Mouse (Mus musculus) urinary bladder, adult 18-20 months (tissue): ENCODE data around the gene Cacna1c.
"Not testable (repeated sequence)": the region's sequence is repeated elsewhere in the genome, so short reads cannot be mapped to it uniquely, and the experiment has no call there.

Experiments used
- DNase-seq, 2 experiments: peaks; one replicate each; pipeline ENCODE4 v3.0.0; 2022; ENCODE audit warnings: low spot score in 2 of 2, mixed read lengths in 2 of 2

The Cacna1c gene

DNA sequence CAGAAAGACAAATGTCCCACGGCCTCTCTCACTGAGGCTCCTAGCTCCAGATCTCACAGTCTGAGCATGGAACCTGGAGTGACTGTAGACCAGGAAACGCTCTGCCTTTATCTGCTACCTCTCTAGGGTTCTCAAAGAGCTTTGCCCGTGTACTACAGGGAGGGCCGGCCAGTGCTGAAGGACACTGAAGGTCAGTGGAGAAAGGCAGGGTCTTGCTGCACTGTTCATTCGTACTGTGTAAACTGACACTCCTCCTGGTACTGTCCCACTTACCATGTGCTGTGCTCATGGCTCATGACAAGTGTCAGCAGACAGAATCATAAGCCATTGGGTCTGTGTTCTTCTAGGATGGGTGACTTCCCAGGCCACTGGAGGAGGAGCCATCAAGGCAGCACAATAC is 17.2 kb upstream of the Cacna1c start:
- no peak for DNase-seq

DNA sequence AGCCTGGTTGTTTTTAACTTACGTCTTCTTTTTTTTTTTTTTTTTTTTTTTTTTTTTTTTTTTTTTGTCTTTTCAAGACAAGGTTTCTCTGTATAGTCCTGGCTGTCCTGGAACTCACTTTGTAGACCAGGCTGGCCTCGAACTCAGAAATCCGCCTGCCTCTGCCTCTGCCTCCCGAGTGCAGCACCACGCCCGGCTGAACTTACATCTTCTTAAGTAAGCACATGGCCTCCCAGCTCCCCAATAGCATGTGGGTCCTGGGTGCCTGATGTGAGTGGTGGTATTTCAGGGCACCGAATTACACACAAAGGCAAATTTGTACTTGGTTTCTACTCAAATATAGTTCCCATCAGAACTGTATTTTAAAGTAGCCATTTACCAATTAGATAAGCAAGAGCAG is 9.8 kb upstream of the Cacna1c start:
- not testable (repeated sequence) for DNase-seq

DNA sequence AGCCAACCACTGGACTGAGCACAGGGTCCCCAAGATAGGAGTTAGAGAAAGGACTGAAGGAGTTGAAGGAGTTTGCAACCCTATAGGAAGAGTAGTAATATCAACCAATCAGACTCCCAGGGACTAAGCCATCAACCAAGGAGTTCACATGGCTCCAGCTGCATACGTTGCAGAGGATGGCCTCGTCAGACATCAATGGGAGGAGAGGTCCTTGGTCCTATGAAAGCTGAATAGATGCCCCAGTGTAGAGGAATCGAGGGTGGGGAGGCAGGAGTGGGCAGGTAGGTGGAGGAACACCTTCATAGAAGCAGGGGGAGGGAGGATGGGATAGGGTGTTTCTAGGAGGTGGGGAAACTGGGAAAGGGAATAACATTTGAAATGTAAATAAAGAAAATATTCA is 8.7 kb upstream of the Cacna1c start:
- DNase-seq, result no peak

DNA sequence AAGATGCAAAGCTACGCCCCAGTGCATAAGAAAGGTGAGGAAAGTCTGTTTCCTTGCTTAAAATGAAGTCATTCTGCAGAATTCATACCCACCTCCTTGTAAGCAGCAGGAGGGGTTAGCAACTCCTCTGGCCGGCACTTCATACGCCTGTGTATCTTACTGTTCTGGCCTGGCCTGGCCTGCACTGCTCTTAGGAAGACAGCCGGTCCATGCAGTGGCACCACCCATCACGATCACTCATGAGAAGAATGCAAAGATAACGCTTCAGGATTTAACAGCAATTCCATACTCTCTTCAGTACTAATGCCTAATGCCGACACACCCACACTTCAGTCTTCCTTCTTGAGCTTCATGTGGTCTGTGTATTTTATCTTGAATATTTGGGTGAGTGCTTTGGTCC is 8.1 kb upstream of the Cacna1c start:
- no peak for DNase-seq

DNA sequence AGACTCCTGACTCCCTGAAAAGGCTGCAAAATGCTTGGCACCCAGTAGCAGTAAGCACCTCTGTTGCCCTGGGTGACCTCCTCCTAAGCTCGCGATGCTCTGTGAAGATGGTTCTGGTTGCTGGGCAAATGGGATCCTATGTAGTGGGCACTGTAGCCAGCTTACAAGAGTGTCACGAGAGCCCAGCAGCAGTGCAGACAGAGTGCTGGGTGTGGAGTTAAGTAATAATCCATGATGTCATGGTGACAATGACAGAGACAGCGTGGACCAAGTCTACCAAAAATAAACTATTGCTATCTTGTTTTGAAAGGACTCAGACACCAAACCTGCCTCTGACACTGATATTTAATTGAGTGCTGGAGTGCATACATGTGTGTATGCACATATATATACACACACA is 5.4 kb upstream of the Cacna1c start:
- DNase-seq, result no peak

DNA sequence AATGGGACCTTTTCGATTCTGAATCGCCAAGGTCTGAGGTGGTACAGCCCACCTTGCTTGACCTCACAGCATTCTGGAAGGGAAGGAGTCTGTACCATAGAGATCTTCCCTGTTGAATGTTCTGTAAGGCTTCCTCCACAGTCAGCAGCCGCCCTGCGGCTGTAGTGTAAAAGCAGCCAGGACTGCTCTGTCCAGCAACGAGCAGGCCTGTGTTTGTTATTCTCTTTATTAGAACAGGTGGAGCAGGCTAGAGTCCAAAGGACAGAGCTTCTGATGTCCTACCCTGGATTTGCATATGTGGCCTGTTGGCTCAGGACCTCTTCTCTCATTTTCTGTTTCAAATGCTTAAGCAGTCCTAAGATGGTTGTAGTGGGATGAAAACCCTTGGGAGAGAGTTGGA is 4.1 kb upstream of the Cacna1c start:
- DNase-seq, result no peak

DNA sequence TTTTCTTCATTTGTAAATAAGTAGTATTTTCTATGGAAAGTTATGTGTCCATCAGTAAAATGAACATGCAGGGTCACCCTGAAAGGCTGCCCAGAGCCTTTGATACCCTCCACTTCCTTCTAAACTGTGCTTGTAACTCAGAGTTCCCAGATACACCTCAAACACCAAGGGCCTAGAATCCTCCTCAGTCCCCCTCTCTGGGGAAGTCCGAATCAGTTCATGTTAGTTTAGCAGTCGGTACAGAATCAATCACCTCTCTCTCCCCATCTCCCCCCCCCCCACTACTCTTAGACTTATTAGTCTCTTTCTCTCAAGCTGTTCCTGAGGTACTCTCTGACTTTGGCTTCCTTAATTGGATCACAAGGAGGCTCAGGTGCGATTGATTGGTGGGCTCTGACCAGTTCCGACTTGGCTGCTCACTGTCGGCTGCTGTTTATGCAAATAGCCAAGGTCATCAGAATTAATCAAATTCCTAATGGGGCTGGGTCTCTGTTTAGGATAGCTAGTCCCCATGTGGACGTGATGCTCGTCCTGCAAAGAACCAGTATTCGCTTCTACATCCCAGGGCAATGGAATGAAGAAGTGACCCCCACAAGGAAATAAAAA is 3.2 kb upstream of the Cacna1c start:
- no peak for DNase-seq

DNA sequence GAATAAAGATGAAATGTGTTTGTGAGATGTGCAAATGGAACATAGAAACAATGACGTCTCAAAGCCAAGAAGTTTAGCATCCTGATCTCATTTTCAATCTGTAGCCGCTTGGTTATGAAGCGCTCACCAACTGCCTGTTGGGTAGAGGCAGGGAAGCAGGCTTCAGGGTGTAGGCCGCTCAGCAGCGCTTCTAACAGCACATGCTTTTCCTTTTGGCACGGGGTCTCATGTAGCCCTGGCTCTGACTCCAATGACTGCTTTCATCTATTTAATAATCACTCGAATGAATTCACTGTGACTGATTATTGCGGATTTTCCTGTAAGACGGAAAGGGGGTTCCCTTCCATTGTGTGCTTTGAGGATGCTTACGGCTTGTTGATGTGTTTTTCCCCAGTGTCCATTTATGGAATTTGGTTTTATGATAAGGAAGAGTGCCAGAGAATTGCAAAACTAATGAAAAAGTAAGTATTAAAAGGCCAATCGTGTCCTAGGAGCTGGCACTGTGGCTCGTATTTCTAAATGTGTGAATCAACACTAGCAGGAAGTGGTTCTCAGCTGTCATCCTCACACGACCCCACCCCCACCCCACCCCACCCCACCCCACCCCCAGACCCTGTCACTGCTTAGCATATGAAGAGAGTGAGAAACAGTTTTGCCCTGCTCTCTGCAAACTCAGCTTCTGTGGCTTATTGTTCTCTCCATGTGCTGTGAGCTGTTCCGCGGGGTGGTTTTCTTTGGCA is 2.5 kb upstream of the Cacna1c start:
- no peak for DNase-seq

DNA sequence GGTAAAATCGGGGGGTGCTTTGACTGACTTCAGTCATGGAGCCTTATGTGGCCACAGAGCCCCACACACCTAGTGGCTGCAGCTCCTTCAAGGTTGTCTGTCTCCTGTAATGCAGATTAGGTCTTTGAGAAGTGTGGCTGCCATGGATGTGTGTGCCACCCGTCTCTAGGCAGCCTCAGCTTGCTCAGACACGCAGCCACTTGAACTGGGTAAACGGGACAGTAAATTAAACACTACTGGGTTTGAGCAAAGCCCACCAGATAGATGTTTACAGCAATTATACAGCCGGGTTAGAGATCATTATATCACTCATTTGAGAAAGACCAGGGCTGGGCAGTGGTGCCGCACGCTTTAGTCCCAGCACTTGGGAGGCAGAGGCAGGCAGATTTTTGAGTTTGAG is 1.6 kb downstream of the Cacna1c start:
- DNase-seq, result no peak

DNA sequence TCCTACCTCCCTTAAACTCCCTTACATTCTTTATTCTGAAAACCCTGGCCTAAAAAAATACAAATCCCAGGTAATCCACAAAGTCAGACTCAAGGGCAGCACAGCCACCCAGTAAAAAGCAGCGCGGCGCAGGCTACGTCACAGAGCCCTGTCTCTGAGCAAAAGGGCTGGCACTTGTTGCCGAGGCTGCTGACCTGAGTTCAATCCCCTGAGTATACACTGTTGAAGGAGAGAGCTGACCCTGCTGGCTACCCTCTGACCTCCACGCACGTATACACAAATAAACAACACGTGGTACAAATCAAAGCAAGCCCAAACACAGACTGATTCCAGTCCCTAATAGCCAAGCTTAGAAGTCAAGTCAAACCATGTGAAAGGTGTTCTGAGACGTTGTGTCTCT is 2.1 kb downstream of the Cacna1c start:
- DNase-seq, result no peak

DNA sequence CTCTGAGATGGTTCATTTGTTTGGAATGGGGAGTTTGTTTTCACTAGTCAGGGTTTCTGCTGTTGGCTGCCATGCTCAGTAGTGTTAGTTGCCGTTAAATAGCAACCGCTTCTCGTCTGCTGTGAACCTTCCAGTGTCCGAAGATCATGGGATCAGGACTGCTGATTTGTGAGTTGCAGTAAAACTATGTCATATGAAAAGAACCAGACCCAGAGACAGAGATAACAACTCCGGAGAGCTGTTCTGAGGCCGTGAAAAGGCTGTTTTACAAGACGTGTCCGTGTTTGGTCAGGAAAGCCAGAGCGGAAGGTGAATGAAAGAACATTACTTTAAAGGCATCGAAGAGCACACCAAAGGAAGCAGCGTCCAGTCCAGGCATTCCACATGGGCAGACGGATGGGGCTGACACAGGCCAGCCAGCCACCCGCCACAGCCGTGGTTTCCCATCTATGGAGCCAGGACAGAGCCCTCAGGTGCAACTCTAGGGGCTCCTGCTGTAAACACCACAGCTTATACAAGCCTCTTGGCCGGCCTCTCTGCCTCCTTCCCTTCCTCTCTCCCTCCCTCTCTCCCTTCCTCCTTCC is 2.6 kb downstream of the Cacna1c start:
- DNase-seq, result peak in 1 of 2 experiments; percentile 6

DNA sequence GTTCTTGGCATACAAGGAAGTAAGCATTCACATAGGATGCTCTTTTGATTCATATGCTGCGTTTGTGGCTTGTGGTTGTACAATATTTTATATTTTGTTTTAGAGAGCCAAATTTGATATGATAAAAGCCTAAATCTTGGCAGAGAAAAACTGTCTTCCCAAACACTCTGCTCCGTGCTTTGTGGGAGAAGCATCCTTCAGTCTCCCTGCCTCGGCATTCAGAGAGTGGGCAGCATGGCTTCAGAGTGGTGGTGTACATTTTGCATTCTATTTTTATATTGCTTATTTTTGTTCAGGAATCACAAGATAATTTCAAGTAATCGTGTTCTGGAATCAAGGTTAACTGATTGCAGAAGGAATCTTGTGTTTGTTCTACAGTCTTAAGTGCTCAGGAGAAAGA is 4.7 kb downstream of the Cacna1c start:
- no peak for DNase-seq

DNA sequence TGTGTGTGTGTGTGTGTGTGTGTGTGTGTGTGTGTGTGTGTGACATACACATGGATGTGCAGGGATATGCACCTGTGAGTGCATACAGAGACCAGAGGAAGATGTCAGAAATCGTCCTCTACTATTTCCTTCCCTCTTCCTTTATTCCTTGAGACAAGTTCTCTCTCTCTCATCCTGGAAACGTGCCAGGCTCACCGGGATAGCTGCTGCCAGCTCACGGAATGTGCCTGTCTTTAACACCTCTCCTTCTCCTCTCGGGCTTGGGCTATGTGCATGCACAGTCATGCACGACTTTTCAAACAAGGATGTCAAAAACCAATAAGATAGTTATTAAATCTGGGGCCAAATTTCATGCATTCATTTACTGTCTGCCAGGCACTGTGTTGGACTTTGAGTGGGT is 8.6 kb downstream of the Cacna1c start:
- no peak for DNase-seq

DNA sequence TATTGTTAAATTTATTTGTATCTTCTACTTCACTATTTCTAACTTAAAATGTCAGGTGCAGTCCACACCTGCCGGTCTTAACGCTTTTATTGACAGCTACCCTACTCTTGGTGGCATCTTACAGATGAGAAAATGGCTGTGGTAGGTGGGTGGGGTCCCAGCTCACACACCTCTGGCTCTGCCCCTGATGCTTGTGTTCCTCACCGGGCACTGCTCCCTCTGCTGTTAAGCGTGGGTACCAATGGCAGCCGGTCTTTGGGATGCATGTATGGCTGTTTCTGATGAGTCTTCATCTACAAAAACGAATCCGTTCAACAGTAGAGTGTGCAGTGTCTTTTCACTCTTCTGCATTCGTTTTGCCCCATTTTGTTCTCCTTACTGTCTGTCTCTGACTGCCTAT is 9.6 kb downstream of the Cacna1c start:
- no peak for DNase-seq

DNA sequence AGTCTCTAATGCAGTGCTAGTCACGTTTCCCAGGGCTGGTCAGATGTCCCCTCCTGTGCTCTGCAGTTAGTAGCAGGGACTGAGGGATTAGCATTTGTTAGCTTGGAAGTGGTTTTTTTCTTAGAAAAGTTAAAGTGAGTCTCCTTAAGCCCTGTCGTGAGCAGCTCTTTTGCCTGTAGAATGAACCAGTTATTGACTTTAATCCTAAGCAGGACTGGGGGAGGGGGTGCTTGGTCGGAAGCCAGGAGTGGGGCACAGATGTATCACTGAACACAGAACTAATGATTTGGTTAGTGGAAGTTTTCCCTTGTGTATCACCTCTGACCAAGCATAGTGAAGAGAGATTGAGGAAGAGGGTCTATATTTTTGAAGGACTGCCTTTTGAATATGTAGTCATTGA is 12.4 kb downstream of the Cacna1c start:
- no peak for DNase-seq

DNA sequence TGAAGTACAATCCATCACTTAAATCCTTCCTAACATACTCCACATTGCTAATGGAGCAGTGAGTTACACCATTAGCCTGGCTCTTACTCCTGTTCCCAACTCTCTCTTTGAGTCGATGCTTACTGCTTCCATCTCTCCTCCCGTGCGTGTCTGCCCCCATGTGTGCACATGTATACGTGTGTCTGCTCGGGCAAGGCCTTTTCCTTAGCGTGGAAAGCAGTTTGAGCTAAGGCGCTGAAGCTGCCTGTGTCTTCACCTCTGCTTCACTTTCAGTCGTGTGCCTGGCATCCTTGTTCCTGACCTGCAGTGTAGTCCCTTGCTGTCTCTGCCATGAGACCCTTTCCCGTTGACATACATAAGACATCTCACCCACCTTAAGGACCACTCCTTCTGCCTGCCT is 14.0 kb downstream of the Cacna1c start:
- DNase-seq, result no peak

DNA sequence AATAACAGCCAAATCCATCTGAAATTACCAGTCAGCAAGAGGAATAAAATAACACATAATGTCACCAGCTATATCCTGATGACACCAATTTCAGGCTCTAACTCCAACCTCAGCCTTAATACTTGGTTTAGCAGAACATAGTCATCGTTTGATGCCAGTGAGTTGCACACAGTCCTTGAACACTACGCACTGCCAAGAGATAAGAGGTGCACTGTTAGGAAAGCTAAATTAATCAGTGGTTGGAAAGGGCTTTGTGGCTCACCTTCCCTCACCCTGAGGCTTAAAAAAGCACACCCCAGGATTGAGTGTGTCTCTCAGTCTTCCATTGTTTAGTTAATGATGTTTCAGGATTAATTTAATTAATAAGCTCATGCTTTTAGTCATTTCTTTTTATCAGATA is 16.0 kb downstream of the Cacna1c start:
- no peak for DNase-seq

DNA sequence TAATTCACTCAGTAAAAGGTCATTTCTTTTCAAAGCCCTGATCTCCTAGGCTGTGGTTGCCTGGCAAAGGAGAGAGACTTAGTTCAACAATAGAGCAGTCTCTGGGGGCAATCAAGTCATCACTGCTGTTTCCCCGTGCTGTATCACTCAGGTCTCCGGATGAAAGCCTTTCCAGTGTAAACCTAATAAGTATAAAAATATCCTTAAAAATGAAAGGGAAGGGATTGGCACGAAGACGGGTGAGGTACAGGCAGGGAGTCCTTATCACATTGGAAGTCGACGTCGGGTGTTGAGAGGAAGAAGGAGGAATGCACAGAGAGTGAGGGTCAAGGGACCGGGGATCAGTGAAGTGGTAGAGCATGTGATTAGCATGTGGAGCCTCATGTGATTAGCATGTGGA is 19.1 kb downstream of the Cacna1c start:
- DNase-seq, result no peak

DNA sequence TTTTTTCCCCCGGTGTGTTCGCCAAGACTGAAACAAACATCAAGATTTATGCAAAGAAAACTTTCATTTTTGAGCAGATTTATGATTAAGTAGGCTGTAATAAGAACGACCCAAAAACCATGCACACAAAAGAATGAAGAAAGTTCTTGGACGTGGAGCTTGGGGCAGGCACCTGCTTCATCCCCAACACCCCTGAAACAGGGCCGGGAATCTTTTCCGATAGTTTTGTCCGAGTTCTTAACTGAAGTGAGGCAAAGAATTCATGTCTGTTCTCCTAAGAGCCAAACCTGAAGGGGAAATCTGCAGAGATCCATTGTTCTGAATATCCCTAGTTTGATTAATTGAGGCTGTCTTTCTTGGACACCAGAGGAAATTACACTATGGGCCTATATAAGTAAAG is 20.1 kb downstream of the Cacna1c start:
- DNase-seq, result no peak

DNA sequence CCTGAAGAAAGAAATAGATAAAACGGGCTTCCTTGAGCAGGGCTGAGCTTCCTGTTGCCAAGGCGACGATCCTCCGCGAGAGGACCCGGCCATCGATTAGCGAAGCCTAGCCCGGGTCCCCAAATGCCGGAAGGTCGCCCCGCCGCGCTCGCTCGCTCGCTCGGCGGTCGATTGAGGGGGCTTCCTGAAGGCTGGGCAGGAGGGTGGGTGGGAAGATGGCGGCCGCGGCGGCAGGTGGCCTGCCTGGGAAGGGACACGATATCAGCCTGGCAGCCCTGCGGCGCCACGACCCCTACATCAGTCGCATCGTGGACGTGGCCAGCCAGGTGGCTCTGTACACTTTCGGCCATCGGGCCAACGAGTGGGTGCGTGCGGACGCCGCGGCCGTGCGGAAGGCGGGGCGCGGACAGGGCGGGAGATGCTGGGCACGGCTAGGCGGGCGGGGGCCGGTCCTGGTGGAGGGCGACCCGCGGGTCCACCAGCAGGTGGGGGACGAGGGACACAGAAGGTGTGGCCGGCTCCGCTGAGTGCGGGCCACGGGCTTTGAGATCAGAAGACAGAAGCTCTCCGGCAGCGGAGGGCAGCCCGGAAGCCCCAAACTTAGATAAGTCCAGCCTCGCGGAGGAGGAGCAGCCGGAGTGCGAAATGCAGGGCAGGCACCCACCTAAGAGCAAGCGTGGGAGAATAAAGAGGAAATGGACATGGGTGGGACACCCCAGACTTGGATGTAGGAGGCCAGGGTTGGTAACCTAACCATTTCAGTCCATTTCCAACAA is 21.0 kb downstream of the Cacna1c start, which contains the start of gene Dcp1b:
Dcp1b (plus strand) TSS at position 176 of the 776 bp plus-strand sequence.
- peak; percentile 78 to 89 for DNase-seq

DNA sequence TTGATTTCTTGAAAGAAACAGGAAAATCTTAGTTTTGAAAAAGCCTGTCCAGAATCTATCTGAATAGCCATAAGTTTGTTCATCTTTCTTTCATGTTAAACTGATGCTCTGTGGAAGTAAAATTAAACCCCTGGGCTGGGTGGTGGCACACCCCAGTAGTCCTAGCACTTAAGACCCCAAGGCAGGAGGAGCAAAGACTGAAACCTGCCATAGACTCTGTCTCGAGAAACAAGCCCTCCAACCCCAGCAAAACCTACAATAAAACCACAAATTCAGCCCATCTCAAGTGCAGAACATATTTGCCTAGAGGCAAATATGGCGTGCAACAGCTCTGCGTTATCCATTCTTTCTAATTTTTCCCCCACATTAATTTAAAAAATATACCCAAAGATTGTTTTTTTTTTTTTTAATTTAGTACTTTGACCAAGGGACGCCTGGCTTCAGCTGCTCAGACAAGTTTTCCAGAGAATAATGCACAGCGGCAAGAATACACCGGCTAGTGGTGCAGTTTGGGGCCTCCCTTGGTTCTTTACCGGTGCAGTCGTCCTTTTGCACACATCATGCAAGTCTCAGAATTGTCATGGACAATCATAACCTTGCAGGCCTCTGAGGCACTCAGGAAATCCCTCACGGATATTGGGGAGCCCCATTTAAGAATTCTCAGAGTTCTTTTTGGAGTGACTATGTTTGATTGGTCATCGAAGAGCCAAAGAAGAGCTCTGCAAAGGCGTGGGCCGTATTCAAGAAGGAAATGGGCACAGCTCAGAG is 21.7 kb downstream of the Cacna1c start:
- DNase-seq, result no peak

DNA sequence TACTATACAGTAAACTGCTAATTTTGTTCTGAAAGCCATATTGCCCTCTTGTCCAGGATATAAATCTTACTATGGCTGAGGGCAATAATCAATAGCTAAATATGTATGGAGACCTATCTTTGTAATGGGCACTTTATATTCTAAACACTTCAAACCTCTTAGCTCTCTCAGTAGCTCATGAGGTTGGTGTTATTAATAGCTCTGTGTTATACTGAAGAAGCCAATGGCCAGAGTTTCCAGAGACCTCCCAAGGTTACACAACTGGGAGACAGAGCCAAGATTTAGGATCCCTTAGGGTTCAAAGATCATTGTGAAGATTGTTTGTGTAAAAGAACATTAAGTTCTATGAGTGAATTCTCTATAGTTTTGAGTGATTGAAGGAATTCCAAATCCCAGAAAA is 30.5 kb downstream of the Cacna1c start:
- no peak for DNase-seq
